Mouse (Mus musculus): ENCODE data around the gene Olfr600.
"Not testable (repeated sequence)": the region's sequence is repeated elsewhere in the genome, so short reads cannot be mapped to it uniquely, and the experiment has no call there.

Gene Olfr600

GRCm38 (mm10) chr7:103349569-103349968, at the start of gene Olfr600:
Gene Olfr600, minus strand, starts transcription at chr7:103349669.
- no peak for DNase-seq (ENCODE audit: extremely low read depth, insufficient read length, low spot score)

- DNase-seq (ENCODE audit: extremely low read depth, insufficient read length, low spot score), result no peak
Observed at GRCm38 (mm10) chr7:103398981-103399380, 49.5 kb upstream of the Olfr600 start.

- no peak for DNase-seq (ENCODE audit: extremely low read depth, insufficient read length, low spot score)
Observed at GRCm38 (mm10) chr7:103397758-103398157, 48.3 kb upstream of the Olfr600 start.

- no peak for DNase-seq (ENCODE audit: extremely low read depth, insufficient read length, low spot score)
Observed at GRCm38 (mm10) chr7:103386077-103386476, 36.6 kb upstream of the Olfr600 start, which contains the start of gene Olfr603. Gene Olfr603, minus strand, starts transcription at chr7:103386177.

GRCm38 (mm10) chr7:103362555-103362954, 13.1 kb upstream of the Olfr600 start, which contains the start of gene Olfr601:
Gene Olfr601, minus strand, starts transcription at chr7:103362655.
- DNase-seq (ENCODE audit: extremely low read depth, insufficient read length, low spot score), result no peak

- no peak for DNase-seq (ENCODE audit: extremely low read depth, insufficient read length, low spot score)
Observed at GRCm38 (mm10) chr7:103335617-103336016, 13.9 kb downstream of the Olfr600 start, which contains the start of gene Olfr599. Gene Olfr599, plus strand, starts transcription at chr7:103335917.

GRCm38 (mm10) chr7:103323268-103323667, 26.2 kb downstream of the Olfr600 start, which contains the start of gene Olfr598:
Gene Olfr598, plus strand, starts transcription at chr7:103323568.
- no peak for DNase-seq (ENCODE audit: extremely low read depth, insufficient read length, low spot score)

GRCm38 (mm10) chr7:103316015-103316414, 33.5 kb downstream of the Olfr600 start, which contains the start of gene Olfr597:
Gene Olfr597, plus strand, starts transcription at chr7:103316315.
- DNase-seq (ENCODE audit: extremely low read depth, insufficient read length, low spot score), result not testable (repeated sequence)

- DNase-seq (ENCODE audit: extremely low read depth, insufficient read length, low spot score), result not testable (repeated sequence)
Observed at GRCm38 (mm10) chr7:103305348-103305747, 44.1 kb downstream of the Olfr600 start, which contains the start of gene Olfr596. Gene Olfr596, plus strand, starts transcription at chr7:103305648.

Measured in 3134 (cell line).